Mouse (Mus musculus) stomach, postnatal 0 days (tissue): ENCODE measurements around the gene Rplp2.

Experiments used
- CTCF ChIP-seq: IDR thresholded peaks from 2 replicates; pipeline ENCODE4 v1.5.1; 2016; ENCODE audit warnings: antibody characterized with exemption, low read depth, mild to moderate bottlenecking, moderate library complexity
- EP300 ChIP-seq: optimal IDR thresholded peaks from 2 replicates; pipeline ENCODE3; 2016; ENCODE audit warnings: antibody characterized with exemption

GRCm38 (mm10) chr7:141476981-141477370, 29.8 kb downstream of the Rplp2 start:
- TF ChIP-seq EP300 = no peak
- peak; percentile 43 for TF ChIP-seq CTCF
